Mouse (Mus musculus) heart, embryonic 14.5 days (tissue): ENCODE data around the gene Cacng6. TPM values are rescaled to one million over a fixed set of nuclear protein-coding genes. Genes with fewer than 3 reads are reported as not detected.

Experiments used
- ATAC-seq: fragments of 200-750 bp; cut with Nextera tagmentation; 2 replicates; pipeline ENCODE4 v1.8.0; 2017; ENCODE audit warnings: low read depth, moderate TSS enrichment; ENCODE audit not compliant: insufficient number of reproducible peaks, insufficient read depth, low FRiP score
- H3K27ac ChIP-seq, 2 experiments: fragments of 200-500 bp in 1 of 2; fragments of 300-500 bp in 1 of 2; sonication (generic) in 1 of 2; replicated peaks in 1 of 2; 2 replicates each; pipeline ENCODE4 v1.5.1; 2012 to 2014; ENCODE audit warnings: low read depth in 2 of 2, low read length in 2 of 2, control low read depth in 1 of 2, mild to moderate bottlenecking in 1 of 2, mixed read lengths in 1 of 2; ENCODE audit not compliant: control insufficient read depth in 1 of 2, insufficient read depth in 1 of 2
- H3K27me3 ChIP-seq: fragments of 300-500 bp; sonication (generic); 2 replicates; pipeline ENCODE4 v1.6.1; 2014; ENCODE audit warnings: mild to moderate bottlenecking, low read length, control low read depth; ENCODE audit not compliant: control insufficient read depth, insufficient read depth
- H3K36me3 ChIP-seq: fragments of 300-500 bp; sonication (generic); 2 replicates; pipeline ENCODE4 v1.6.1; 2014; ENCODE audit warnings: mild to moderate bottlenecking, control low read depth, low read length, mixed read lengths; ENCODE audit not compliant: control insufficient read depth, insufficient read depth
- H3K4me1 ChIP-seq, 2 experiments: fragments of 200-500 bp in 1 of 2; fragments of 300-500 bp in 1 of 2; sonication (generic) in 1 of 2; 2 replicates each; pipeline ENCODE4 v1.6.1; 2012 to 2014; ENCODE audit warnings: low read length in 2 of 2, control low read depth in 1 of 2, mixed read lengths in 1 of 2; ENCODE audit not compliant: control insufficient read depth in 2 of 2, insufficient read depth in 2 of 2
- H3K4me2 ChIP-seq: fragments of 300-500 bp; sonication (generic); 2 replicates; pipeline ENCODE4 v1.6.1; 2014; ENCODE audit warnings: mild to moderate bottlenecking, low read length
- H3K4me3 ChIP-seq, 2 experiments: fragments of 200-500 bp in 1 of 2; fragments of 300-500 bp in 1 of 2; sonication (generic) in 1 of 2; 2 replicates each; pipeline ENCODE4 v1.5.1; 2012 to 2014; ENCODE audit warnings: low read length in 2 of 2, mild to moderate bottlenecking in 2 of 2, control low read depth in 1 of 2, low read depth in 1 of 2, moderate library complexity in 1 of 2; ENCODE audit not compliant: control insufficient read depth in 1 of 2, insufficient read depth in 1 of 2
- H3K9ac ChIP-seq: fragments of 300-500 bp; sonication (generic); 2 replicates; pipeline ENCODE4 v1.6.1; 2014; ENCODE audit warnings: mild to moderate bottlenecking, low read length
- H3K9me3 ChIP-seq: fragments of 300-500 bp; sonication (generic); 2 replicates; pipeline ENCODE4 v1.6.1; 2016; ENCODE audit warnings: low read length, control low read depth; ENCODE audit not compliant: control insufficient read depth
- WGBS: fragments of 180-500 bp; shearing (Covaris S2); extraction: QIAGEN DNeasy Blood & Tissue Kit; methylation state at CpG from one replicate; pipeline ENCODE4 v1.1.7; 2014; 5-methylcytosine and 5-hydroxymethylcytosine counted together
- polyA plus RNA-seq: library from polyadenylated mRNA; unstranded; fragments of >200 nt; fragmentation: Nextera tagmentation; extraction: Ambion mirVana; gene quantifications from 2 replicates; pipeline ENCODE4 v1.2.1, GENCODE M21; 2014

Gene Cacng6
- polyA plus RNA-seq, 1 experiment from 2014 or later, result 19.1 TPM

GRCm38 (mm10) chr7:3399937-3400336 lies 24.1 kb upstream of the Cacng6 start:
- no peak overlapping the region for H3K9ac ChIP-seq
- no peaks in the 10 kb centered on the region for H3K9me3 ChIP-seq
- H3K36me3 ChIP-seq, result no peaks in the 10 kb centered on the region
- no peaks in the 10 kb centered on the region for H3K27me3 ChIP-seq
- H3K4me2 ChIP-seq, result no peak overlapping the region
- H3K4me3 ChIP-seq, result no peak overlapping the region
- H3K4me1 ChIP-seq, result no peaks in the 10 kb centered on the region
- ATAC-seq, result no peak
- no peak overlapping the region for H3K27ac ChIP-seq

- 48% methylated on average over 11 of the region's 11 CpGs for WGBS
- Histone ChIP-seq H3K4me3 (no peak overlapping the region), H3K9me3 (no peaks in the 10 kb centered on the region), H3K4me2 (no peak overlapping the region), H3K36me3 (no peaks in the 10 kb centered on the region), H3K27me3 (peaks cover 46% of the 10 kb centered on the region), H3K27ac (no peak overlapping the region), H3K9ac (no peak overlapping the region), H3K4me1 (peaks cover 5 to 7% of the 10 kb centered on the region in 2 experiments; a peak in 2 of 4 replicates)
- no peak for ATAC-seq
Measured at GRCm38 (mm10) chr7:3409729-3410520, 14.1 kb upstream of the Cacng6 start.

GRCm38 (mm10) chr7:3411160-3411941 lies 12.6 kb upstream of the Cacng6 start:
- no peak; the same call in 1 of the 2 replicates for ATAC-seq
- H3K9ac ChIP-seq, result 0 out of 2 replicates have a peak overlapping the region, but pooled peaks have one; percentile 5
- peaks cover 53% of the 10 kb centered on the region for H3K27me3 ChIP-seq
- no peak overlapping the region for H3K27ac ChIP-seq
- H3K4me2 ChIP-seq, result peak overlapping the region; percentile 76
- H3K9me3 ChIP-seq, result no peaks in the 10 kb centered on the region
- H3K4me1 ChIP-seq, result peaks cover 5 to 7% of the 10 kb centered on the region in 2 experiments; a peak in 2 of 4 replicates
- no peaks in the 10 kb centered on the region for H3K36me3 ChIP-seq
- under 1% methylated on average over 33 of the region's 33 CpGs for WGBS
- peak overlapping the region; percentile 32 to 37 for H3K4me3 ChIP-seq

- Histone ChIP-seq H3K4me3 (peak overlapping the region; percentile 28 to 37), H3K9me3 (no peaks in the 10 kb centered on the region), H3K27me3 (peaks cover 60% of the 10 kb centered on the region), H3K36me3 (no peaks in the 10 kb centered on the region), H3K9ac (no peak overlapping the region), H3K27ac (no peak overlapping the region), H3K4me2 (peak overlapping the region; percentile 76), H3K4me1 (peaks cover 5 to 7% of the 10 kb centered on the region in 2 experiments; a peak in 2 of 4 replicates)
- WGBS, result under 1% methylated on average over 19 of the region's 20 CpGs
- no peak for ATAC-seq
Measured at GRCm38 (mm10) chr7:3412036-3412435, 12.0 kb upstream of the Cacng6 start.

GRCm38 (mm10) chr7:3414888-3415287 lies 9.1 kb upstream of the Cacng6 start:
- peaks cover 74% of the 10 kb centered on the region for H3K27me3 ChIP-seq
- peak overlapping the region; percentile 99 for H3K4me2 ChIP-seq
- no peaks in the 10 kb centered on the region for H3K36me3 ChIP-seq
- peaks cover 5 to 7% of the 10 kb centered on the region in 2 experiments; a peak in 2 of 4 replicates for H3K4me1 ChIP-seq
- ATAC-seq, result peak; percentile 23; the same call in 1 of the 2 replicates
- H3K9ac ChIP-seq, result peak overlapping the region; percentile 73
- peak overlapping the region; percentile 52 to 67 for H3K4me3 ChIP-seq
- H3K27ac ChIP-seq, result no peak overlapping the region
- no peaks in the 10 kb centered on the region for H3K9me3 ChIP-seq
- under 1% methylated on average over 45 of the region's 47 CpGs for WGBS

- WGBS, result 0% methylated on average over 31 of the region's 60 CpGs
- Histone ChIP-seq H3K4me2 (peak overlapping the region; percentile 99), H3K27me3 (peaks cover 74% of the 10 kb centered on the region), H3K36me3 (no peaks in the 10 kb centered on the region), H3K9ac (peak overlapping the region; percentile 73), H3K9me3 (no peaks in the 10 kb centered on the region), H3K4me1 (peaks cover 5 to 7% of the 10 kb centered on the region in 2 experiments; a peak in 2 of 4 replicates), H3K27ac (no peak overlapping the region), H3K4me3 (peak overlapping the region; percentile 52 to 67)
- ATAC-seq, result peak; percentile 51
Measured at GRCm38 (mm10) chr7:3415378-3415777, 8.6 kb upstream of the Cacng6 start.

- Histone ChIP-seq H3K4me3 (no peak overlapping the region), H3K4me2 (no peak overlapping the region), H3K36me3 (no peaks in the 10 kb centered on the region), H3K27me3 (peaks cover 53% of the 10 kb centered on the region), H3K27ac (no peak overlapping the region), H3K9ac (no peak overlapping the region), H3K9me3 (no peaks in the 10 kb centered on the region), H3K4me1 (peaks cover 7 to 8% of the 10 kb centered on the region in 2 experiments; a peak in 3 of 4 replicates)
- ATAC-seq, result no peak
- 47% methylated on average over 6 of the region's 6 CpGs for WGBS
Measured at GRCm38 (mm10) chr7:3419941-3420340, 4.1 kb upstream of the Cacng6 start.
